Mouse (Mus musculus): ENCODE measurements at regions not wholly inside any gene's neighbourhood (a gene's known extent, or its start where the extent isn't known, plus 50 kb on each side); places are given as distances from the start of the nearest gene placed in this dataset.
"Not testable (repeated sequence)": the region's sequence is repeated elsewhere in the genome, so short reads cannot be mapped to it uniquely, and the experiment has no call there.

- not testable (repeated sequence) for DNase-seq
Observed at GRCm38 (mm10) chr17:13492239-13492638, 137.9 kb downstream of the Tcp10c start.

GRCm38 (mm10) chr17:13492649-13493277 is 138.4 kb downstream of the Tcp10c start:
- peak; percentile 42 for DNase-seq

GRCm38 (mm10) chr17:13493866-13494265 is 139.5 kb downstream of the Tcp10c start:
- DNase-seq, result not testable (repeated sequence)

GRCm38 (mm10) chr17:13494475-13494874 is 140.1 kb downstream of the Tcp10c start:
- not testable (repeated sequence) for DNase-seq

GRCm38 (mm10) chr17:13504365-13504764 is 150.0 kb downstream of the Tcp10c start:
- DNase-seq, result not testable (repeated sequence)

- DNase-seq, result not testable (repeated sequence)
Observed at GRCm38 (mm10) chr17:13504827-13505268, 150.5 kb downstream of the Tcp10c start.

GRCm38 (mm10) chr17:13507397-13508063 is 153.2 kb downstream of the Tcp10c start:
- DNase-seq, result not testable (repeated sequence)

- not testable (repeated sequence) for DNase-seq
Observed at GRCm38 (mm10) chr17:13519409-13520201, 165.2 kb downstream of the Tcp10c start.

- not testable (repeated sequence) for DNase-seq
Observed at GRCm38 (mm10) chr17:13532579-13532978, 178.2 kb downstream of the Tcp10c start.

- no peak for DNase-seq
Observed at GRCm38 (mm10) chr17:13540446-13541241, 186.3 kb downstream of the Tcp10c start.

GRCm38 (mm10) chr17:13541249-13541648 is 186.9 kb downstream of the Tcp10c start:
- DNase-seq, result no peak

- DNase-seq, result no peak
Observed at GRCm38 (mm10) chr17:13542261-13542660, 187.9 kb downstream of the Tcp10c start.

GRCm38 (mm10) chr17:13542856-13543255 is 188.5 kb downstream of the Tcp10c start:
- DNase-seq, result no peak

GRCm38 (mm10) chr17:13544036-13544795 is 189.8 kb downstream of the Tcp10c start:
- DNase-seq, result no peak

- DNase-seq, result no peak
Observed at GRCm38 (mm10) chr17:13546249-13546648, 191.9 kb downstream of the Tcp10c start.

GRCm38 (mm10) chr17:13546669-13547085 is 192.3 kb downstream of the Tcp10c start:
- peak; percentile 51 for DNase-seq

GRCm38 (mm10) chr17:13547657-13548360 is 193.4 kb downstream of the Tcp10c start:
- DNase-seq, result no peak

- no peak for DNase-seq
Observed at GRCm38 (mm10) chr17:13549975-13550895, 195.9 kb downstream of the Tcp10c start.

- DNase-seq, result not testable (repeated sequence)
Observed at GRCm38 (mm10) chr17:13550896-13551267, 196.5 kb downstream of the Tcp10c start.

Measured in cerebellum, adult 9-10 months (tissue).